Mouse (Mus musculus): ENCODE results near the gene Cers6. TPM values are rescaled to one million over a fixed set of nuclear protein-coding genes. Genes with fewer than 3 reads are reported as not detected.

Cers6 gene
- polyA plus RNA-seq, 2 experiments from 2014 or later: 4.6 to 4.8 TPM

Other genes starting within 250 kb of the Cers6 start
- not detected for gene 4932414N04Rik, start 205.0 kb upstream of the Cers6 start, polyA plus RNA-seq (2017; shearing (Covaris generic))

All from CD4-positive, CD25-positive, alpha-beta regulatory T cell, adult 4 months (primary cell).